Mouse (Mus musculus) midbrain, embryonic 11.5 days (tissue): Measurements from ENCODE around the gene Sema4d. TPM values are rescaled to one million over a fixed set of nuclear protein-coding genes. Genes with fewer than 3 reads are reported as not detected.
"Not testable (repeated sequence)": the region's sequence is repeated elsewhere in the genome, so short reads cannot be mapped to it uniquely, and the experiment has no call there.

Experiments
- ATAC-seq: fragments of 200-750 bp; cut with Nextera tagmentation; 2 replicates; pipeline ENCODE4 v1.8.0; 2017; ENCODE audit warnings: moderate TSS enrichment, moderate library complexity; ENCODE audit not compliant: low FRiP score
- DNase-seq: peaks from one replicate; pipeline ENCODE4 v3.0.0; 2015; ENCODE audit warnings: low spot score; ENCODE audit errors: missing footprints
- H3K27ac ChIP-seq: fragments of 300-500 bp; sonication (generic); 2 replicates; pipeline ENCODE4 v1.5.1; 2014; ENCODE audit warnings: low read depth, low read length
- H3K27me3 ChIP-seq: fragments of 300-500 bp; sonication (generic); 2 replicates; pipeline ENCODE4 v1.6.1; 2014; ENCODE audit warnings: mild to moderate bottlenecking, low read length, moderate library complexity, mixed read lengths; ENCODE audit not compliant: control insufficient read depth, insufficient read depth
- H3K36me3 ChIP-seq: fragments of 300-500 bp; sonication (generic); 2 replicates; pipeline ENCODE4 v1.6.1; 2014; ENCODE audit warnings: mild to moderate bottlenecking, low read length, moderate library complexity, mixed read lengths; ENCODE audit not compliant: control insufficient read depth, insufficient read depth
- H3K4me1 ChIP-seq: fragments of 300-500 bp; sonication (generic); 2 replicates; pipeline ENCODE4 v1.6.1; 2014; ENCODE audit warnings: low read length; ENCODE audit not compliant: control insufficient read depth, insufficient read depth
- H3K4me2 ChIP-seq: fragments of 300-500 bp; sonication (generic); 2 replicates; pipeline ENCODE4 v1.6.1; 2014; ENCODE audit warnings: mild to moderate bottlenecking, moderate library complexity
- H3K4me3 ChIP-seq: fragments of 300-500 bp; sonication (generic); 2 replicates; pipeline ENCODE4 v1.5.1; 2014; ENCODE audit warnings: low read depth, low read length
- H3K9ac ChIP-seq: fragments of 300-500 bp; sonication (generic); 2 replicates; pipeline ENCODE4 v1.6.1; 2014; ENCODE audit warnings: low read length
- H3K9me3 ChIP-seq: fragments of 300-500 bp; sonication (generic); 2 replicates; pipeline ENCODE4 v1.6.1; 2016; ENCODE audit warnings: low read length; ENCODE audit not compliant: control insufficient read depth
- WGBS: fragments of 180-500 bp; shearing (Covaris S2); extraction: QIAGEN DNeasy Blood & Tissue Kit; methylation state at CpG from one replicate; pipeline ENCODE4 v1.1.7; 2014; 5-methylcytosine and 5-hydroxymethylcytosine counted together
- polyA plus RNA-seq: library from polyadenylated mRNA; unstranded; fragments of >200 nt; fragmentation: Nextera tagmentation; extraction: Ambion mirVana; gene quantifications from 2 replicates; pipeline ENCODE4 v1.2.1, GENCODE M21; 2014

Sema4d gene
- polyA plus RNA-seq, result 4.9 and 5.0 TPM in 2 replicates

DNA sequence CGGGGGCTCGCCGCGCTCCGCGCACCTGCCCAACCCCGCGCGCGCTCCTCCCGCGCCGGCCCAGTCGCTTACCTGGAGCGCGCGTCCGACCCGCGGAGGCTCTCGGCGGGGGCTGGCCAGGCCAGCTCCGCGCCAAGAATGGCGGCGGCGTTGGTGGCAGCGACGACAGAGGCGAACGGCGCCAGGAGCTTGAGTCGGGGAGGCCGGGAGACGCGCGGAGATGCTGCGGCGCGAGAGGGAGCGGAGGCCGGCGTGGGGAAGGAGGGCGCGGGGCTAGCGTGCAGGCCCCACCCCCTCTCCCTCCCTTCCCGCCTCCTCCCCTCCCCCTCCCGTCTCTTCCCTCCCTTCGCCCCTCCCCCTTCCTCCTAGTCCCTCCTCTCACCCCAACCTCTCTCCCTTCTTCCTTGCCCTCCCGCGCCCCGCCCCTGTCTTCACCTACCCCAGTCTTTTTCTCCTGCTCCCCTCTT, at the start of gene Sema4d:
TSS of gene Sema4d (minus strand) at position 323 of the 467 bp plus-strand sequence.
- DNase-seq (no peak), ATAC-seq (peak; percentile 80)
- WGBS, result under 1% methylated on average over 34 of the region's 52 CpGs
- Histone ChIP-seq H3K4me2 (peak within 1 kb of the TSS; percentile 100), H3K36me3 (no peaks in the 10 kb centered on the region), H3K9ac (peak within 1 kb of the TSS; percentile 80), H3K27me3 (peaks cover 14% of the 10 kb centered on the region), H3K27ac (no peak within 1 kb of the TSS), H3K4me1 (peaks cover 15% of the 10 kb centered on the region), H3K9me3 (no peaks in the 10 kb centered on the region), H3K4me3 (peak within 1 kb of the TSS; percentile 80)

DNA sequence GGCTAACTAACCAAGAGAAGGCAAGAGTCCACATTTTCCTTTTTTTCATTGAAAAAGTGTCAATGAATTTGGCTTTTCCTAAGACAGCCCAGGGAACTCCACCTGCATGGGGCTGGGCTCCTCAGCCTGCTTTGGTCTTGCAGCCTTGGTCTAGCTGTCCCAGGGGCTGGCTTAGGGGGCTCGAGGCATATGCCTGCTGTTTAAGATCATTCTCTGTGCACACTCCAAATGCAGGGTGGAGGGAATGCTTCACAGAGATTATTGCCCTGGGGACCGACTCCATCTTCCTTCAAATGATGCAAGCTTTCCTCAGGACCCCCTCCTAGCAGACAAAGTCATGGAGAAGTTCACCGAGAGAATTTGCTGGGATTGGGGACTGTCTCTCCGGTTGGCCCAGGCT, 49.8 kb upstream of the Sema4d start:
- peaks cover 26% of the 10 kb centered on the region for H3K4me1 ChIP-seq
- ATAC-seq, result no peak
- WGBS, result 58% methylated on average over 4 of the region's 4 CpGs
- H3K9me3 ChIP-seq, result no peaks in the 10 kb centered on the region
- no peak overlapping the region for H3K9ac ChIP-seq
- H3K36me3 ChIP-seq, result no peaks in the 10 kb centered on the region
- peak; percentile 86 for DNase-seq
- H3K27me3 ChIP-seq, result peaks cover 55% of the 10 kb centered on the region
- H3K4me3 ChIP-seq, result no peak overlapping the region
- no peak overlapping the region for H3K4me2 ChIP-seq
- no peak overlapping the region for H3K27ac ChIP-seq

DNA sequence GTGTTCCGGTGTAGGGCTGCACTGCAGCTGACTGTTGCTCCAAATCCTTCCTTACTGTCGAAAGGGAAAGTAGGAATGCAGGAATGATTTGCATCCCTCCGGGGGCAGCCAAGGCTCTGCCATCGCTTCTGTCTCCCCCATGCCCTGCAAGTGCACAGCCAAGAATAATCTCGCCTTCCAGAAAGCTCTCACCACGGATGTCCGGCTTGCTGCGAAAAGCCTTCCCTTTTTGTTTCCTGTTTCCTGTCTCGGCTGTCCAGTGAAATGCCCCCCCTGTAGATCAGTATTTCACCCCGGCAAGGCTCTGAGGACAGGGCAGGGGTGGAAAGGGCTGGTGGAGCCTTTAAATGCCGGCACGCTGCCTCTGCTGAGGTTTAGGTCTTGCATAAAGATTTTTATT, 49.2 kb upstream of the Sema4d start:
- H3K9me3 ChIP-seq, result no peaks in the 10 kb centered on the region
- WGBS, result 8% methylated on average over 12 of the region's 12 CpGs
- no peak overlapping the region for H3K4me3 ChIP-seq
- H3K27ac ChIP-seq, result no peak overlapping the region
- H3K36me3 ChIP-seq, result no peaks in the 10 kb centered on the region
- no peak for DNase-seq
- no peak for ATAC-seq
- peaks cover 26% of the 10 kb centered on the region for H3K4me1 ChIP-seq
- peak overlapping the region; percentile 14; the same call in 1 of the 2 replicates for H3K4me2 ChIP-seq
- no peak overlapping the region for H3K9ac ChIP-seq
- H3K27me3 ChIP-seq, result peaks cover 55% of the 10 kb centered on the region

DNA sequence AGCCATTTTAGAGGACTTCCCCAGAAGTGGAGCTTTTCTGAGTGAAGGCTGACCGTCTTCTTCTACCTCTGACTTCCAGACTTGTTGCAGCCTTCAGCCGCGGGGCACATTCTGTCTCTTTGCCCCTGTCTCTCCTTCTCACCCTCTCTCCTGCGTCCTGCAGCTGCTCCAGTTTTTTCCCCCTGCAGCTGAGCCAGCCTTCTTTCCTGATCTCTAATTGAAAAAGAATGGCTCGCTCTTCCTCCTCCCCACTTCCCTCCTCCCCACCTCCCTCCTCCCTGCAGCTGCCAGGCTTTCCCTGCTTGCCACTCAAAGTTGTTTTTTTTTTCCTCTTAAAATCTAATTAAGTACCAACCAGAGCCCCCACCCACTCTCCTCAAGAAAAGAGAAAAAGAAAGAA, 48.6 kb upstream of the Sema4d start:
- Histone ChIP-seq H3K9ac (0 out of 2 replicates have a peak overlapping the region, but pooled peaks have one; percentile 1), H3K36me3 (no peaks in the 10 kb centered on the region), H3K9me3 (no peaks in the 10 kb centered on the region), H3K27me3 (peaks cover 55% of the 10 kb centered on the region), H3K27ac (peak overlapping the region; percentile 30), H3K4me2 (peak overlapping the region; percentile 33), H3K4me3 (no peak overlapping the region), H3K4me1 (peaks cover 26% of the 10 kb centered on the region)
- 2% methylated on average over 5 of the region's 5 CpGs for WGBS
- ATAC-seq (no peak), DNase-seq (no peak)

DNA sequence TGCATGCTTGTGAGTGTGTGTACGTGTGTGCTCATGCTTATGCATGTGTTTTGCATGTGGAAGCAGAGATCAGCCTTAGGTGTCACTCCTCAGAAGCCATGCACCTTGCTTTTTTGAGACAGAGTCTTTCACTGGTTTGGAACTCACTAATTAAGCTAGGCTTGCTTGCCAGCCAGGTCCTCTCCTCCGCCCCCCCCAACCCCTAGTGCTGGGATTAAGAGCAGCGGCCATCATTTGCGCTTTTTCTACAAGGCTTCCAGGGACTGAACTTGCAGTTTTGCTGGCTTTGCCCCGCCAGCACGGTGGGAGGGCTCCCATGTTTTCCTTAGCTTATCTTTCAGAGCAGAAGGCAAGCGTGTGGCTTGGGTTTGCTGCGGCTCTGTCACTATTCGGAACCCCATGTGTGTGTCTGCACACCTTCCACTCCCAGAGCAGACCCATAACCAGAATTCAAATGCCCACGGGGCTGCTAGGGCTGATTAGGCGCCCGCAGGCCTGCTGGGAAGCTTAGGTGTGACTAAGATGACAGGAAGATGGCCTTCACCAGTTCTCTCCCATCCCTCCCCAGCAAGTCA, 48.1 kb upstream of the Sema4d start:
- Histone ChIP-seq H3K27ac (peak overlapping the region; percentile 30), H3K4me3 (no peak overlapping the region), H3K4me1 (peaks cover 24% of the 10 kb centered on the region), H3K9me3 (no peaks in the 10 kb centered on the region), H3K36me3 (no peaks in the 10 kb centered on the region), H3K4me2 (peak overlapping the region; percentile 33), H3K27me3 (peaks cover 55% of the 10 kb centered on the region), H3K9ac (no peak overlapping the region)
- no peak for ATAC-seq
- DNase-seq, result peak; percentile 91
- WGBS, result 7% methylated on average over 12 of the region's 12 CpGs

DNA sequence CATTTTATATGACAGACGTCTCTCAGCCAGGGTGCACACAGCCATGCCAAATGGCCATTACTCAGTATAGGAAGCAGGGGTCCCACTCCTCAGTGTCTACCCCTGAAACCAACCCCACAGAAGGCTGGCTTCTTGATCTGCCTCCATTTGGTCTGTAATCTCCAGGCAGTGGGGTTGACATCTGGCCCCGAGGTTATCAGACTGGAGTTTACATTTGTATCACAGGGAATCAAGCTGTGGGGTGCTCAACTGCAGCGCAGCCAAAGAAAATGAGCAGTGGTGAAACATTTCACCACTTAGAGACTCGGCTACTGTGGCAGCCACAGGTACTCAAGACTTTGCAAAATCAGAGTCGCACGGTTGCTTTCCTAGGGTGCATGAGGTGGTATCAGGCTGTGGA, 47.2 kb upstream of the Sema4d start:
- Histone ChIP-seq H3K4me1 (peaks cover 23% of the 10 kb centered on the region), H3K9ac (no peak overlapping the region), H3K27ac (no peak overlapping the region), H3K4me3 (no peak overlapping the region), H3K36me3 (no peaks in the 10 kb centered on the region), H3K9me3 (no peaks in the 10 kb centered on the region), H3K27me3 (peaks cover 55% of the 10 kb centered on the region), H3K4me2 (no peak overlapping the region)
- DNase-seq (peak; percentile 84), ATAC-seq (no peak)
- WGBS, result 48% methylated on average over 6 of the region's 6 CpGs

DNA sequence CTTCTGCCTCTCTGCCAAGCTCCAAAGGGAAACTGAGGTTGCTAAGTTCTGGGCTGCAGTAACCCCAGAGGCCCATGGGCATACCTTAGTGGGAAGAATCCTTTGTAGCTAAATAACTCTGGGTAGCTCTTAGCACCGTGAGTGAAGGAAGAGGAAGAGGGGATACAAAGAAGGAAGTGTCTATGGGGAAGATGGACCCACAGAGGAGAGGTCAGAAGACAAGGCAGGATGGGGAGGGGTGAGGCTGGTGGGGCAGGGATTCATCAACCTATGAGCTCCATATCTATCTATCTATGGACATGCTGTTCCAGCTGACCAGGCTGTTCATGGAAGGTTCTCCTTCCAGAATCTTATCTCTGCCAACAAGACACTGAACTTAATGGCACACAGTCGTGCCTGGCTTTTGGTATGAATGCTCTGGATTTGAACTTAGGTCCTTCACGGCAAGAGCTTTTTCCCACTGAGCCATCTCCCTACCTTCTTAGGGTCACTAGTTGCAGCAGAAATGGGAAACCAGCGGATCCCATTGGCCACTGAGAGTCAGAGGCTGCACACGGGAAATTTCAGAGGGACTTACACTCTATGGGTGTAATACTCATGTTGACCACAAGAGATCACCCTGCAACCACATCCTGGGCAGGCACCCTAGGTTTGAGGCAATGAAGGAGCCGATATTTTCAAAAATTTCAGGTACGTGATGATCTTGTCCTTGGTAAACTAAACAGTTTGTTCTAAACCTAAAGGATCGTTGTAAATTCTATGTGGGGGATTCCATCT, 45.9 kb upstream of the Sema4d start:
- H3K9ac ChIP-seq, result no peak overlapping the region
- no peak overlapping the region for H3K4me2 ChIP-seq
- peaks cover 52% of the 10 kb centered on the region for H3K27me3 ChIP-seq
- no peak overlapping the region for H3K27ac ChIP-seq
- peaks cover 18% of the 10 kb centered on the region for H3K4me1 ChIP-seq
- H3K36me3 ChIP-seq, result no peaks in the 10 kb centered on the region
- no peaks in the 10 kb centered on the region for H3K9me3 ChIP-seq
- DNase-seq, result peak; percentile 87
- ATAC-seq, result no peak; the same call in 1 of the 2 replicates
- WGBS, result 21% methylated on average over 8 of the region's 8 CpGs
- no peak overlapping the region for H3K4me3 ChIP-seq

DNA sequence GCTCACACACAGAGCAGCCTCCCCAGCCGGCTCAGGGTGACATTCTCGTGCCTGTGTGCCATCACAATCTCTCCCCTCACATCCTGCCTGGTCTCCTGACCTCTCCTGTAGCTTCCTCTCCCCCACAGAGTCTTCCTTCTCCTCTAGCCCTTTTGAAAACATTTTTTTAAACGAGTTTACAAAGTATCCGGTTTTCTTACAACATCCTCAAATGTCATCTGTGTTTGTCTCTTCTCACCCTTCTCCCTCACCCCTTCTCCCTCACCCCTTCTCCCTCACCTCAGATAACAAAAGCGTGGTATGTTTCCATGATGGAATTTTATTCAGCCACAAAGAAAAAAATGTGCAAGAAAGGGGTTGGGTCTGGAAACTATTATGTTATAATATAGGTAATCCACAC, 43.9 kb upstream of the Sema4d start:
- no peak overlapping the region for H3K4me3 ChIP-seq
- H3K4me1 ChIP-seq, result peaks cover 10% of the 10 kb centered on the region
- no peak overlapping the region for H3K4me2 ChIP-seq
- no peaks in the 10 kb centered on the region for H3K9me3 ChIP-seq
- DNase-seq (peak; percentile 75), ATAC-seq (no peak)
- no peak overlapping the region for H3K9ac ChIP-seq
- H3K36me3 ChIP-seq, result no peaks in the 10 kb centered on the region
- 54% methylated on average over 5 of the region's 5 CpGs for WGBS
- H3K27ac ChIP-seq, result no peak overlapping the region
- peaks cover 32% of the 10 kb centered on the region for H3K27me3 ChIP-seq

DNA sequence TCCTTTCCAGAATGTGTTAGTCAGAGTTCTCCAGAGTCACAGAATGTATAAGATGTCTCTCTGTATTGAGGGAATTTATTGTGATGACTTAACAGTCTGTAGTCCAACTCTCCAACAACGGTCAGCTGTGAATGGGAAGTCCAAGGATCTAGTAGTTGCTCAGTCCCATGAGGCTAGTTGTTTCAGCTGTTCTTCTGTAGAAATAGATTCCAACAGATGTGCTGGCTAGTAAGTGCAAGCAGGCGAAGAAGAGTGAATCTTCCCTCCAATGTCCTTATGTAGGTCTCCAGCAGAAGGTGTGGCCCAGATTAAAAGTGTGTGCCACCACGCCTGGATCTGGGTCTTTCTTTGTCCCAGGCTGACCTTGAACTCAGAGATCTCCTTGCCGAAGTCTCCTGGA, 41.7 kb upstream of the Sema4d start:
- H3K27me3 ChIP-seq, result peaks cover 11% of the 10 kb centered on the region
- whole genome bisulfite sequencing, result 85% methylated on average over 4 of the region's 4 CpGs
- not testable (repeated sequence) for ATAC-seq

More for the DNA sequence above, 41.7 kb upstream of the Sema4d start:
- H3K4me1 ChIP-seq, H3K27ac ChIP-seq, H3K9ac ChIP-seq, DNase-seq, H3K4me2 ChIP-seq, H3K4me3 ChIP-seq, H3K9me3 ChIP-seq, H3K36me3 ChIP-seq: not testable (repeated sequence)
